Mouse (Mus musculus) hindbrain, embryonic 13.5 days (tissue): ENCODE measurements around the gene 1700028P14Rik. TPM values are rescaled to one million over a fixed set of nuclear protein-coding genes. Genes with fewer than 3 reads are reported as not detected.

Experiments
- ATAC-seq: fragments of 200-750 bp; cut with Nextera tagmentation; 2 replicates; pipeline ENCODE4 v1.8.0; 2017; ENCODE audit warnings: moderate TSS enrichment; ENCODE audit not compliant: low FRiP score
- H3K27ac ChIP-seq: fragments of 300-500 bp; sonication (generic); 2 replicates; pipeline ENCODE4 v1.5.1; 2015; ENCODE audit warnings: inconsistent platforms, mild to moderate bottlenecking, moderate library complexity
- H3K27me3 ChIP-seq: fragments of 300-500 bp; sonication (generic); 2 replicates; pipeline ENCODE4 v1.6.1; 2015; ENCODE audit warnings: mild to moderate bottlenecking, inconsistent platforms
- H3K36me3 ChIP-seq: fragments of 300-500 bp; sonication (generic); 2 replicates; pipeline ENCODE4 v1.6.1; 2015; ENCODE audit warnings: mild to moderate bottlenecking, inconsistent platforms
- H3K4me1 ChIP-seq: fragments of 300-500 bp; sonication (generic); replicated peaks from 2 replicates; pipeline ENCODE4 v1.6.1; 2015; ENCODE audit warnings: inconsistent platforms
- H3K4me2 ChIP-seq: fragments of 300-500 bp; sonication (generic); 2 replicates; pipeline ENCODE4 v1.6.1; 2015; ENCODE audit warnings: inconsistent platforms, mild to moderate bottlenecking, moderate library complexity
- H3K4me3 ChIP-seq: fragments of 300-500 bp; sonication (generic); 2 replicates; pipeline ENCODE4 v1.5.1; 2015; ENCODE audit warnings: mild to moderate bottlenecking, inconsistent platforms
- H3K9ac ChIP-seq: fragments of 300-500 bp; sonication (generic); 2 replicates; pipeline ENCODE4 v1.6.1; 2015; ENCODE audit warnings: mild to moderate bottlenecking, inconsistent platforms
- H3K9me3 ChIP-seq: fragments of 300-500 bp; sonication (generic); 2 replicates; pipeline ENCODE4 v1.6.1; 2016; ENCODE audit warnings: inconsistent platforms
- WGBS: fragments of 180-500 bp; shearing (Covaris S2); methylation state at CpG from one replicate; pipeline ENCODE4 v1.1.7; 2015; 5-methylcytosine and 5-hydroxymethylcytosine counted together
- polyA plus RNA-seq: library from polyadenylated mRNA; unstranded; fragments of >200 nt; fragmentation: Nextera tagmentation; extraction: Ambion mirVana; gene quantifications from 2 replicates; pipeline ENCODE4 v1.2.1, GENCODE M21; 2015

Gene 1700028P14Rik
- polyA plus RNA-seq, 1 experiment from 2014 or later, result 2.5 TPM

- Histone ChIP-seq H3K27ac (no peak overlapping the region), H3K36me3 (no peaks in the 10 kb centered on the region), H3K27me3 (no peaks in the 10 kb centered on the region), H3K4me1 (no peaks in the 10 kb centered on the region), H3K9me3 (no peaks in the 10 kb centered on the region), H3K9ac (no peak overlapping the region), H3K4me2 (no peak overlapping the region), H3K4me3 (no peak overlapping the region)
- no peak for ATAC-seq
- WGBS, result 87% methylated on average over 8 of the region's 8 CpGs
These were observed 131.5 kb downstream of the 1700028P14Rik start for GRCm38 (mm10) chr19:23521071-23521470.

DNA sequence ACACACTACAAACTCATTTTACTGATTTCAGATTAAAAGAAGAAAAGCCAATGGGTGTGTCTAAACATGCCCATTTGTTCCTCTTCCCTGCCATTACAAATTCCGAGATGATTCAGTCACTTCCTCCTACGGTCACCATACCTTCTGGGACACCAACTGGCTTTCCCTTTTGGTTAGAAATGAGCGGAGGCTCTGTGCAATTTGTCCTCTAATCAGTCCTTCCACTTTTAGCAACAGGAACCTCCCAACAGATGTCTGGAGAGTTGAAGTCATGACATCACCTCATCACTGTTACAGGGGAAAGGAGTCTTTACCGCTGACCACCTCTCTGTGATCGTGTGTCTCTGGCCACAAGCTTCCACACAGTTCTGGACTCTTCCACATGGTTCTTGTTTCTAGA, 132.0 kb downstream of the 1700028P14Rik start:
- H3K9ac ChIP-seq, result no peak overlapping the region
- no peaks in the 10 kb centered on the region for H3K9me3 ChIP-seq
- no peaks in the 10 kb centered on the region for H3K27me3 ChIP-seq
- 90% methylated on average over 5 of the region's 5 CpGs for WGBS
- no peak overlapping the region for H3K4me2 ChIP-seq
- ATAC-seq, result no peak
- no peak overlapping the region for H3K27ac ChIP-seq
- no peaks in the 10 kb centered on the region for H3K36me3 ChIP-seq
- no peak overlapping the region for H3K4me3 ChIP-seq
- H3K4me1 ChIP-seq, result no peaks in the 10 kb centered on the region

- no peak overlapping the region for H3K9ac ChIP-seq
- 95% methylated on average over 5 of the region's 5 CpGs for WGBS
- H3K4me2 ChIP-seq, result no peak overlapping the region
- no peak overlapping the region for H3K27ac ChIP-seq
- no peaks in the 10 kb centered on the region for H3K4me1 ChIP-seq
- no peak overlapping the region for H3K4me3 ChIP-seq
- no peak for ATAC-seq
- no peaks in the 10 kb centered on the region for H3K27me3 ChIP-seq
- no peaks in the 10 kb centered on the region for H3K36me3 ChIP-seq
- H3K9me3 ChIP-seq, result no peaks in the 10 kb centered on the region
These were observed 134.1 kb downstream of the 1700028P14Rik start for GRCm38 (mm10) chr19:23518477-23518876.

GRCm38 (mm10) chr19:23511303-23511702, 141.3 kb downstream of the 1700028P14Rik start:
- no peaks in the 10 kb centered on the region for H3K27me3 ChIP-seq
- H3K4me3 ChIP-seq, result no peak overlapping the region
- 47% methylated on average over 2 of the region's 2 CpGs for WGBS
- H3K4me2 ChIP-seq, result no peak overlapping the region
- peaks cover 13% of the 10 kb centered on the region for H3K4me1 ChIP-seq
- H3K36me3 ChIP-seq, result no peaks in the 10 kb centered on the region
- H3K9me3 ChIP-seq, result no peaks in the 10 kb centered on the region
- H3K27ac ChIP-seq, result no peak overlapping the region
- no peak for ATAC-seq
- no peak overlapping the region for H3K9ac ChIP-seq

Other genes with a start within 250 kb of the 1700028P14Rik start
- 0.99 and 1.4 TPM in 2 replicates for gene Mamdc2, start 204.4 kb downstream of the 1700028P14Rik start, polyA plus RNA-seq
- 4.0 and 4.5 TPM in 2 replicates for gene Ptar1, start 34.6 kb upstream of the 1700028P14Rik start, polyA plus RNA-seq
- gene Apba1, start 106.1 kb upstream of the 1700028P14Rik start, polyA plus RNA-seq, result 7.3 and 7.7 TPM in 2 replicates